Mouse (Mus musculus): ENCODE data around the gene A430033K04Rik.

Gene A430033K04Rik

GRCm38 (mm10) chr5:138697466-138697865 lies 74.8 kb downstream of the A430033K04Rik start:
- no peak for DNase-seq
